Mouse (Mus musculus): Measurements from ENCODE around the gene Pax4.
A peak's percentile ranks its signal among the peaks of the same experiment; 100 is the strongest.

Gene Pax4

GRCm38 (mm10) chr6:28449253-28449652 is at the start of gene Pax4:
Pax4 (minus strand) TSS chr6:28449353.
- no peak for DNase-seq (ENCODE audit: low read depth in 1 of 2, low spot score in 2 of 2)

GRCm38 (mm10) chr6:28497837-28498236 is 48.7 kb upstream of the Pax4 start:
- no peak for DNase-seq (ENCODE audit: low read depth in 1 of 2, low spot score in 2 of 2)

- DNase-seq (ENCODE audit: low read depth in 1 of 2, low spot score in 2 of 2) = no peak
Observed at GRCm38 (mm10) chr6:28491198-28491597, 42.0 kb upstream of the Pax4 start.

GRCm38 (mm10) chr6:28490612-28491011 is 41.5 kb upstream of the Pax4 start:
- DNase-seq (ENCODE audit: low read depth in 1 of 2, low spot score in 2 of 2) = no peak

- DNase-seq (ENCODE audit: low read depth in 1 of 2, low spot score in 2 of 2) = no peak
Observed at GRCm38 (mm10) chr6:28488204-28488851, 39.2 kb upstream of the Pax4 start.

GRCm38 (mm10) chr6:28486905-28487304 is 37.8 kb upstream of the Pax4 start:
- no peak for DNase-seq (ENCODE audit: low read depth in 1 of 2, low spot score in 2 of 2)

GRCm38 (mm10) chr6:28486471-28486870 is 37.3 kb upstream of the Pax4 start:
- DNase-seq (ENCODE audit: low read depth in 1 of 2, low spot score in 2 of 2) = no peak

- DNase-seq (ENCODE audit: low read depth in 1 of 2, low spot score in 2 of 2) = no peak
Observed at GRCm38 (mm10) chr6:28486008-28486407, 36.9 kb upstream of the Pax4 start.

GRCm38 (mm10) chr6:28482711-28483315 is 33.7 kb upstream of the Pax4 start:
- DNase-seq (ENCODE audit: low read depth in 1 of 2, low spot score in 2 of 2) = no peak

- no peak for DNase-seq (ENCODE audit: low read depth in 1 of 2, low spot score in 2 of 2)
Observed at GRCm38 (mm10) chr6:28480752-28481492, 31.8 kb upstream of the Pax4 start.

- DNase-seq (ENCODE audit: low read depth in 1 of 2, low spot score in 2 of 2) = peak; percentile 94 to 98
Observed at GRCm38 (mm10) chr6:28479865-28480751, 31.0 kb upstream of the Pax4 start.

- DNase-seq (ENCODE audit: low read depth in 1 of 2, low spot score in 2 of 2) = no peak
Observed at GRCm38 (mm10) chr6:28474839-28475238, 25.7 kb upstream of the Pax4 start, which contains the start of gene Snd1. Snd1 (plus strand) TSS chr6:28475139.

GRCm38 (mm10) chr6:28474211-28474610 is 25.1 kb upstream of the Pax4 start:
- DNase-seq (ENCODE audit: low read depth in 1 of 2, low spot score in 2 of 2) = no peak

- no peak for DNase-seq (ENCODE audit: low read depth in 1 of 2, low spot score in 2 of 2)
Observed at GRCm38 (mm10) chr6:28471284-28472035, 22.3 kb upstream of the Pax4 start.

GRCm38 (mm10) chr6:28470621-28471020 is 21.5 kb upstream of the Pax4 start:
- DNase-seq (ENCODE audit: low read depth in 1 of 2, low spot score in 2 of 2) = no peak

GRCm38 (mm10) chr6:28470017-28470602 is 21.0 kb upstream of the Pax4 start:
- DNase-seq (ENCODE audit: low read depth in 1 of 2, low spot score in 2 of 2) = no peak

- no peak for DNase-seq (ENCODE audit: low read depth in 1 of 2, low spot score in 2 of 2)
Observed at GRCm38 (mm10) chr6:28464630-28465029, 15.5 kb upstream of the Pax4 start.

GRCm38 (mm10) chr6:28460534-28460933 is 11.4 kb upstream of the Pax4 start:
- DNase-seq (ENCODE audit: low read depth in 1 of 2, low spot score in 2 of 2) = no peak

- no peak for DNase-seq (ENCODE audit: low read depth in 1 of 2, low spot score in 2 of 2)
Observed at GRCm38 (mm10) chr6:28459221-28459668, 10.1 kb upstream of the Pax4 start.

- DNase-seq (ENCODE audit: low read depth in 1 of 2, low spot score in 2 of 2) = no peak
Observed at GRCm38 (mm10) chr6:28450977-28451376, 1.8 kb upstream of the Pax4 start.

Data from monocyte, adult 2 months (primary cell).